Mouse (Mus musculus) right cerebral cortex, postnatal 36 days (tissue): ENCODE results near the gene Swsap1.
A peak's percentile ranks its signal among the peaks of the same experiment; 100 is the strongest.

ENCODE experiments used
- DNase-seq, 2 experiments: peaks; one replicate each; pipeline ENCODE4 v3.0.0; 2022; ENCODE audit warnings: low spot score in 2 of 2, mixed read lengths in 1 of 2

Gene Swsap1

GRCm38 (mm10) chr9:21962416-21963059 is 7.0 kb downstream of the Swsap1 start:
- DNase-seq, result peak; percentile 70 to 84

DNA sequence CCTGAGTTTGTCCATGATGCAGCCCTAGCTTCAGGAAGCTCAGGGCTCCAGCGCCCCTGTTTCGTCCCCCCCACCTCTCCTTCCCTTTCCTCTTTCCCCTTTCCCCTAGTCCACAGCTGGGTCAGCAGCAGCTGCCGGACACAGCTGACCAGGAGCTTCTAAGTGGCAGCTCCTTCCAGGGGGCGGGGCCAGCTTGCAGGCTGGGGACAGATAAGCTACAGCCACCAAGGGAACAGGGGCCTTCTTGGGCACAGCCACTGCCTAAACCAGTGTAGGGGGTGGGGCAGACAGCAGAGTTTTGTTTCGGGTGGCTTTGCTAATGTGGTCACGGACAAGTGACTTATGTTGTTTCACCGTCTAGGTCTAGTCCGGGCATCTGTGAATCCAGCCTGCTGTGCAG is 7.9 kb downstream of the Swsap1 start, which contains the start of gene Epor:
Epor (minus strand) TSS at position 90 of the 400 bp plus-strand sequence.
- DNase-seq, result no peak

DNA sequence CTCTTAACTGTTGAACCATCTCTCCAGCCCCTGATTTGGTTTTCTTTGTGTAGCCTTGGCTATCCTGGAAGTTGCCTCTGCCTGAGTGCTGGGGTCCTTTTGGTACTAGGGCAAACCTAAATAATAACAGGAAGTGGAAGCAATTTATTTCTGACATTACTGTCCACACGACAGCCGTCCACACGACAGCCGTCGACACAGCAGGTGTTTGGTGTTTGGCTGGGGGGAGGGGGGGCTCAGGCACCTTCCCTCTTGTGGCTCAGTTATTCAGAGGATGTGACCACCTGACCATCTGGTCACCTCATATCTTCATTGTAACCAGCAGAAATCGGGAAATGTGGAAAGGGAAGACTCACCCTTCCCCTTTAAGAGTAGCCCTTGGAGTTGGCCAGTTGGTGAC is 13.3 kb downstream of the Swsap1 start:
- DNase-seq, result no peak

DNA sequence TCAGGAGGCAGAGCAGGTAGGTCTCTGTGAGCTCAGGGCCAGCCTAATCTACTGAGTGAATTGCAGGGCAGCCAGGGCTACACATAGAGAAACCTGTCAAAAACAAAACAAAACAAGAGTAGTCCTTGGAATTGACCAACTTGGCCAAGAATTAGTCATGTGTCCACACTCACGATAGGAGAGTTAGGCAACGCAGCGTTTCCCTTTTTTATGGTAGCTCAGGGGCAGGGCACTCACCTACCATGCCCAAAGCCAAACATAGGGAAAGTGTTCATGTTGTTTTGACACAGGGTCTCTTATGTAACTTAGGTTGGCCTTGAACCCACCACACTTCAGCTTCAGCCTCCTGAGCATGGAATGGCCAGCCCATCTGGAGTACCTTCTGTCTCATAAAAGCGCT is 13.7 kb downstream of the Swsap1 start:
- no peak for DNase-seq

DNA sequence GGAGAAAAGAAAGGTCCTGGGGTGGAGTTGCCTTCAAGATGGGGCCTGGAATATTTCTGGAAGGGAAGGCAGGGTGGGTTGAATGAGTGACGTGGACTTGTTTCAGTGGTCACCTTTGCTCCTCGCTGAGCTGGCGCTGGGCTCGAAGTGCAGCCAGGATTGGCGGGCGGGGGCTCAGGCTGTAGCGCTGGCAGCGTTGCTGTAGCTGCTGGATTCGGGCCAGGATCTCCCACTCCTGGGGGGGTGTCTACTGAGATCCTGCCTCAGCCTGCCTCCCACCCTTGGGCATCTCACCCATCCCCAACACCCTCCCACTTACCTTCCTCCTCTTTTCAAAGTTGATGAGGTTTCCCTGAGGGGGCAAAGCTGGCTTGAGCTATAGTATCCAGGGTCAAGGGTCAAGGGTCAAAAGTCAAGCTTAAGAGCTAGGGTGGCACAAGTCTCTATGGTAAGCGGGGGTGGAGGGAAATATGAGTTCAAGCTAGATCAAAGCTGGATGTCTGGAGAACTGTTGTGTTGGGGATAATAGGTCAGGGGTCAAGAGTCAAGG is 21.1 kb downstream of the Swsap1 start:
- no peak for DNase-seq

- no peak for DNase-seq
Measured at GRCm38 (mm10) chr9:21977331-21977730, 21.8 kb downstream of the Swsap1 start.

- DNase-seq, result no peak
Measured at GRCm38 (mm10) chr9:21977972-21978371, 22.4 kb downstream of the Swsap1 start.

- no peak for DNase-seq
Measured at GRCm38 (mm10) chr9:21978398-21979128, 23.0 kb downstream of the Swsap1 start.

GRCm38 (mm10) chr9:21983911-21984310 is 28.4 kb downstream of the Swsap1 start:
- no peak for DNase-seq

DNA sequence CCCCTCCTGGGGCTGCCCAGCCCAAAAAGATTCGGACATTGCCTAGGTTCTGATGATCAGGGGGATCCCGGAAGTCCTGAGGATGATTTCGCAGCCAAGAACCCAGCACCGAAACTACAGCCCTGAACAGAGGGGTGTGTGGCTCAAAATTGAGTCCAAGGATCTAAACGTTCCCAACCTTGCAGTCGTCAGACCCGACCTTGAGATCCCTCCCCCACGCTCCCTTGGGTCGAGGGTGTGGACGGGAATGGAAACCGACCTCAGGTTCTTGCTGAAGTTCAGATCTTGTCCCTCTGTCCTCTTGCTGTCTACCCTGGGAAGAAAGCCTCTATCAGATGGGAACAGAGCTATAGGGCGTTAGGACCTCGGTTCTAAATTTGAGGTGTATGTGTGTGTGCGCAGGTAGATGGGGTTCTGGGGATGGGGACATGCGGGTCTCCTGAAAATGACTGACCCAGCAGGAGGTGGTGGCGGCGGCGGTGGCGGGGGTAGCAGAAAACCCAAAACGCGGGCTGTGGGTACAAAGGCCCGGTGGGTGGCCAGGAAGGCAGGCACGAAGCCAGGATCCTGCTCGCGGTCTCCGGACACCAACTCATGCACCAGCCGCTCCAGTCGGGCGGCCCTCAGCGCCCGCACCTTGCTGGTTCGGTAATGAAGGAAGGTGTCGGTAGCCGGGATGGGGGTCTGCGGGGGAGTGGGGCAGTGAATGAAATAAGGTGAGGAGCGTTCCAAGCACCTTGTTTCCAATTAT is 32.2 kb downstream of the Swsap1 start:
- no peak for DNase-seq

DNA sequence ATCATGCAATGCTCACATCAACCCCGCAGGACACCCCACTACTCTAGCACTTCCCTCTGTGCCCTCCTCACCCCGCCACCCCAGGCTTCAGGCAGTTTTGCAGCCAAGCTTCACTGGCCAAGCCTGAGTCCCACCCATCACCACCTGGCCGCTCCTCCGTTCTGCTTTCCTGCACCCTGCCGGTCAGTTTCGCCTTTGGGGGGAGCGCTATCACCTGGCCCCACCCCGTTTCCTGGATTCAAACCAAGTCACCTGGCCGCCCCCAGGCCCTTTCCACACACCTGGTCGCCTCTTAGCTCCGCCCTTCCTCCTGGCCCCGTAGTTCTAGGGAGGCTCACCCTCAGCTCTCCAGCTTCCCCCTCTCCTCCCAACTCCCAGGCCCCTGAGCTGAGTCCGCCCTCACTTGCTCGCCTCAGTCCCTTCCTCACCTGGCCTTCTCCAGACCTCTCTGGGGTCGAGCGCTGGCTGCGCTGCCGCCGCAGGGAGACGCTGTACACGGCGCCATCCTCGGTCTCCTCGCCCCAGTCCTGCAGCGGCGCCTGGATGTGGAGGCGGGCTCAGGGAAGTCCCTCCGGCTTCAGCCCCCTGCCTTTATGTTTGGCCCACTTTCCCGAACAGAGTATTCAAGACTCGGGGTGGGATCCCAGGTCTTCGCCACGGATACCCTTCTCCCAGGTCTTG is 33.0 kb downstream of the Swsap1 start:
- no peak for DNase-seq

DNA sequence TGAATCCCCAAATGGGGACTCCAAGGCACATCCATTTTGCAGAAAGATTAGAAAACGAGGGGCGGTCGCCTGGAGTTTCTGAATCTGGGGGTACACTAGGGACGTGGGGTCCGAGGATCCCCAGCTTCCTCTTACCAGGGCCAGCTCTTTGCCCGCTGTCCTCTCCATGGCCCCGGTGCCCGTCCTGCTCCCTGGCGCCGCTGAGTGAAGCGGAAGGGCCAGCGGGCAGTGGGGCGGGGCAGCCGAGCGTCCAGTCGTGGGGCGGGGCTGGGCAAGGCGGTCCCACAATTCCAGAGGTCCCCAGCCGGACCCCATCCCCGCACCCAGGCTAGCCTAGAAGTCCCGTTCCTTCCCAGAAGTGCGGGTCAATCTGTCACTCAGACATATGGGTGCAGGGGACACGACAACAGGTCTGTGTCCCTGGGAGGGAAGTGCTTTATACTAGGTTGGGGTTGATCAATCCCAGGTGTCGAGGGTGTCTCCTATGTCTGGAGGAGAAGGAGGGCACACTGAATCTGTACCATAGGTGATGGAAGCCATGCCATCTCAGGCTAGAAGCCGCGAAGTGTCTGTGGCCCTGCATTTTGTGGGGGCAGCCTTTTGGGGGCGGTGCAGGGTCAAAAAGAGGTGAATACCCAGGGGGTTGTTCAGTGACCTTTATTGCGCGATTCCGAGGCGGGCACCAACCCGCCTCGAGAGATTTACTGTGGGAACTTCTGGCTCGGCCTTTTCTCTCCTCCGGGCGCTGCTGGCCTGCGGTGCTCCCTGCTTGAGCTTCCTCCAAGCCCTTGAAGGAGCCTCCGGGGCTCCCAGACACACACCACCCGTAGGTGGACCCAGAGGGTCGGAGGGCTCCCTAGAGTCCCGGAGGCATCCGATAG is 33.9 kb downstream of the Swsap1 start, which contains the start of gene Rgl3:
Rgl3 (minus strand) TSS at position 217 of the 881 bp plus-strand sequence.
- DNase-seq, result no peak

- DNase-seq, result no peak
Measured at GRCm38 (mm10) chr9:21992227-21992626, 36.7 kb downstream of the Swsap1 start.

- DNase-seq, result no peak
Measured at GRCm38 (mm10) chr9:21996178-21996867, 40.8 kb downstream of the Swsap1 start.

DNA sequence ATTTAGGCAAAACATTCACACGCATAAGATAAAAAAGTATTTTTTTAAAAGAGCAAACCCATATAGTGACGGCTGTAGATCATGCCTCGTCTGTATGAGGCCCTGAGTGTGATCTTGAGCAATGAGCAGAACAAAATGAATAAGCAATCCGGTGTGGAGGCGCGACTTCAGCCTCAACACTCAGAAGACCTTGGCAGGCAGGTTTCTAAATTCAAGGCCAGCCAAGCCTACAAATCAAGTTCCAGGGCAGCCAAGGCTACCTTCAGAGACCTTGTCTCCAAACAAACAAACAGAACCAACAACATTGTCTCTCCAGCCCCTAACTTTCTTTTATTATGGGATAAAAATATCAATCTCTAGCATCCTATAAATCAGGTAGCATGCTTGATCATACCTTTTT is 44.7 kb downstream of the Swsap1 start:
- no peak for DNase-seq

DNA sequence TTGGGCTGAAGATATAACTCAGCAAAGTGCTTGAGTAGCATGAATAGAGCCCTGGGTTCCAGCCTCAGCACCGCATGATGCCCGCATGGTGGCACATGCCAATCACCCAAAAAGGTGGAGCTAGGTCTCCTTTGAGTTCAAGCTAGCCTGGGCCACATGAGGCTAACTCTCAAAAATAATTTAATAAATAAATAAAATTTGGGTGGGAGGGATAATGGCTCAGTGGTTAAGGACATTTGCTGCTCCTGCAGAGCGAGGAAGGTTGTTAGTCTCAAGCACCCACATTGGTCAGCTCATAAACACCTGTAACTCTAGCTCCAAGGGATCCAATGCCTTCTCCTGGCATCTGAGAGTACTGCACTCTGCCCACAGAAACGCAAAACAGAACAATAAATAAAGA is 46.1 kb downstream of the Swsap1 start:
- DNase-seq, result no peak

- DNase-seq, result peak; percentile 100
Measured at GRCm38 (mm10) chr9:22002194-22003162, 46.9 kb downstream of the Swsap1 start, which contains the start of the genes Ccdc151 and Prkcsh. Gene Ccdc151 (minus strand): TSS chr9:22002634. Gene Prkcsh (plus strand): TSS chr9:22002806.

- DNase-seq, result peak; percentile 39 to 44
Measured at GRCm38 (mm10) chr9:22003163-22003554, 47.6 kb downstream of the Swsap1 start.

- no peak for DNase-seq
Measured at GRCm38 (mm10) chr9:22004546-22004945, 49.0 kb downstream of the Swsap1 start.
